Mouse (Mus musculus) cerebellum, adult (tissue): ENCODE results near the gene 1700037H04Rik.

ENCODE experiments used
- ATAC-seq: cut with Nextera tagmentation; 2 replicates; pipeline ENCODE4 v1.9.2; 2017; ENCODE audit warnings: mild to moderate bottlenecking, moderate library complexity, mixed read lengths; ENCODE audit not compliant: insufficient number of reproducible peaks, low FRiP score, low TSS enrichment

1700037H04Rik gene

GRCm38 (mm10) chr2:131159938-131160581 lies at the start of gene 1700037H04Rik:
TSS of gene 1700037H04Rik (minus strand) at chr2:131160081.
- peak; percentile 98 for ATAC-seq

- 0 out of 2 replicates have a peak, but pooled peaks have one; percentile 1 for ATAC-seq
These were observed 49.4 kb upstream of the 1700037H04Rik start for GRCm38 (mm10) chr2:131209125-131209795.

- no peak for ATAC-seq
These were observed 48.5 kb upstream of the 1700037H04Rik start for GRCm38 (mm10) chr2:131208356-131208755.

GRCm38 (mm10) chr2:131206778-131207177 lies 46.9 kb upstream of the 1700037H04Rik start, which contains the start of gene Ap5s1:
TSS of gene Ap5s1 (plus strand) at chr2:131207078.
- ATAC-seq, result no peak

- no peak for ATAC-seq
These were observed 45.8 kb upstream of the 1700037H04Rik start for GRCm38 (mm10) chr2:131205521-131206182.

GRCm38 (mm10) chr2:131204410-131204981 lies 44.6 kb upstream of the 1700037H04Rik start:
- no peak for ATAC-seq

- ATAC-seq, result no peak
These were observed 44.0 kb upstream of the 1700037H04Rik start for GRCm38 (mm10) chr2:131203816-131204409.

GRCm38 (mm10) chr2:131201262-131201661 lies 41.4 kb upstream of the 1700037H04Rik start:
- no peak for ATAC-seq

GRCm38 (mm10) chr2:131200710-131201109 lies 40.8 kb upstream of the 1700037H04Rik start:
- no peak for ATAC-seq

GRCm38 (mm10) chr2:131196606-131197316 lies 36.9 kb upstream of the 1700037H04Rik start:
- ATAC-seq, result no peak

- ATAC-seq, result no peak
These were observed 31.1 kb upstream of the 1700037H04Rik start for GRCm38 (mm10) chr2:131191005-131191390.

- no peak for ATAC-seq
These were observed 30.6 kb upstream of the 1700037H04Rik start for GRCm38 (mm10) chr2:131190344-131191004.

- no peak for ATAC-seq
These were observed 29.8 kb upstream of the 1700037H04Rik start for GRCm38 (mm10) chr2:131189521-131190309.

- no peak for ATAC-seq
These were observed 28.4 kb upstream of the 1700037H04Rik start for GRCm38 (mm10) chr2:131188311-131188710.

- ATAC-seq, result no peak
These were observed 27.7 kb upstream of the 1700037H04Rik start for GRCm38 (mm10) chr2:131187602-131187922.

- ATAC-seq, result peak; percentile 84
These were observed 27.1 kb upstream of the 1700037H04Rik start, which contains the start of the genes Cdc25b and Spef1 for GRCm38 (mm10) chr2:131186771-131187601. TSS of gene Cdc25b (plus strand) at chr2:131186949. TSS of gene Spef1 (minus strand) at chr2:131187282.

- no peak for ATAC-seq
These were observed 26.5 kb upstream of the 1700037H04Rik start for GRCm38 (mm10) chr2:131186343-131186742.
